23 mouse cellular contexts compared by ENCODE assay signal in the genomic region with DNA sequence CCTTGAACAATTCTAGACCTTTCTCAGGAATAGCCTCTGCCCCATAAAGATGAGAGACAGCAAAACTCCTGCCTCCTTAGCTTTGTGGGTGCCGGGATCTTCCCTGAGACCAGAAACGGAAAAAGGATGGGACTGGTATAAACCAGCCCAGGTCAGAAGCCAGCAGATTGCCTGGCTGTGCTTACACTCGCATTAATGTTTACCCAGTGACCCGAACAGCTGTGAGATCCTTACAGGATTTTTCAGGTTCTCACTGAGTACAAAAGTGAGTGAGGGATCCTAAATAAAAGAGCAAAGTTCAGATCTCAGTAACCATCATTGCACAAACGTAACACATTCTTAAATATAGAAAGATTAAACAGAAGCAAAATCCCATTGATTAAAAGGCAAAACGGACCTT. TPM values are rescaled to one million over a fixed set of nuclear protein-coding genes. Genes with fewer than 3 reads are reported as not detected.
A peak's percentile ranks its signal among the peaks of the same experiment; 100 is the strongest.
DNase-seq lines count a peak whose midpoint lies in the region; ATAC-seq and TF ChIP-seq lines count a peak whose summit lies in the region.
"Had no signal": no experiment of that assay in that cellular context is flagged by ENCODE, and none has a peak within 500 bp of the region (broad histone marks: within the 10 kb centered on the region; RNA-seq: fewer than 3 reads in every experiment).

No protein-coding gene starts in this region.

- H3K79me2 ChIP-seq in liver, adult 2 months (ENCODE audit: control insufficient read depth, insufficient read depth, low read length): no peaks in the 10 kb centered on the region

- TF ChIP-seq POLR2A in liver, adult 2 months (IDR thresholded peaks at IDR 0.05; ENCODE audit: extremely low read depth, insufficient read depth, low read length): no peak

- no peak for ATAC-seq in liver, embryonic 11.5 days (replicated peaks; ENCODE audit: low FRiP score)
- ATAC-seq in kidney, postnatal 0 days (replicated peaks; ENCODE audit: low FRiP score, low read depth): peak; percentile 85
- no peak for ATAC-seq in forebrain, embryonic 11.5 days (replicated peaks; ENCODE audit: low FRiP score)
- ATAC-seq: activated CD4-positive, CD25-positive, alpha-beta regulatory T cell, adult 4 months; forebrain, embryonic 14.5 days; Patski had no signal

- TF ChIP-seq CTCF in liver, adult 2 months (IDR thresholded peaks at IDR 0.05; ENCODE audit: low read depth, low read length): no peak
- no peak for TF ChIP-seq CTCF in kidney, postnatal 0 days (IDR thresholded peaks at IDR 0.05; ENCODE audit: low read depth)

- H3K36me3 ChIP-seq in liver, adult 2 months (ENCODE audit: control insufficient read depth, insufficient read depth, low read length): no peaks in the 10 kb centered on the region
- no peaks in the 10 kb centered on the region for H3K36me3 ChIP-seq in liver, embryonic 11.5 days (ENCODE audit: control insufficient read depth, insufficient read depth, low read length)
- no peaks in the 10 kb centered on the region for H3K36me3 ChIP-seq in kidney, postnatal 0 days (ENCODE audit: insufficient read depth, low read length)
- H3K36me3 ChIP-seq in forebrain, embryonic 11.5 days (ENCODE audit: control insufficient read depth, insufficient read depth, low read length): no peaks in the 10 kb centered on the region
- H3K36me3 ChIP-seq: embryonic facial prominence, embryonic 10.5 days; heart, embryonic 12.5 days; hindbrain, embryonic 15.5 days had no signal

- no peaks in the 10 kb centered on the region for H3K9me3 ChIP-seq in liver, embryonic 11.5 days (ENCODE audit: control insufficient read depth, low read length)
- no peaks in the 10 kb centered on the region for H3K9me3 ChIP-seq in kidney, postnatal 0 days (replicated peaks; ENCODE audit: low read length)
- no peaks in the 10 kb centered on the region for H3K9me3 ChIP-seq in forebrain, embryonic 11.5 days (ENCODE audit: control insufficient read depth, low read length)
- H3K9me3 ChIP-seq: embryonic facial prominence, embryonic 10.5 days; heart, embryonic 12.5 days; hindbrain, embryonic 15.5 days had no signal

- H3K4me3 ChIP-seq in liver, adult 2 months (ENCODE audit: insufficient read depth, low read depth, low read length): no peak overlapping the region
- no peak overlapping the region for H3K4me3 ChIP-seq in liver, embryonic 11.5 days (ENCODE audit: low read depth, low read length)
- H3K4me3 ChIP-seq in kidney, postnatal 0 days (replicated peaks; ENCODE audit: low read depth, low read length): no peak overlapping the region
- H3K4me3 ChIP-seq in forebrain, embryonic 11.5 days (ENCODE audit: low read depth, low read length): no peak overlapping the region
- H3K4me3 ChIP-seq: embryonic facial prominence, embryonic 10.5 days; heart, adult 2 months; heart, embryonic 12.5 days; hindbrain, embryonic 15.5 days had no signal

- no peaks in the 10 kb centered on the region for H3K27me3 ChIP-seq in liver, adult 2 months (ENCODE audit: control insufficient read depth, insufficient read depth, low read length)
- H3K27me3 ChIP-seq in liver, embryonic 11.5 days (replicated peaks; ENCODE audit: control insufficient read depth, insufficient read depth, low read length): no peaks in the 10 kb centered on the region
- H3K27me3 ChIP-seq in kidney, postnatal 0 days (ENCODE audit: insufficient read depth, low read length): no peaks in the 10 kb centered on the region
- no peaks in the 10 kb centered on the region for H3K27me3 ChIP-seq in forebrain, embryonic 11.5 days (ENCODE audit: control insufficient read depth, insufficient read depth, low read length)
- H3K27me3 ChIP-seq: CH12.LX; heart, embryonic 12.5 days; hindbrain, embryonic 15.5 days had no signal

- peaks cover 7% of the 10 kb centered on the region for H3K4me1 ChIP-seq in liver, adult 2 months (ENCODE audit: control insufficient read depth, insufficient read depth, low read length)
- H3K4me1 ChIP-seq in liver, embryonic 11.5 days (replicated peaks; ENCODE audit: control insufficient read depth, insufficient read depth, low read length): no peaks in the 10 kb centered on the region
- H3K4me1 ChIP-seq in kidney, postnatal 0 days (replicated peaks; ENCODE audit: insufficient read depth, low read length): no peaks in the 10 kb centered on the region
- no peaks in the 10 kb centered on the region for H3K4me1 ChIP-seq in forebrain, embryonic 11.5 days (replicated peaks; ENCODE audit: control insufficient read depth, insufficient read depth, low read length)
- H3K4me1 ChIP-seq: heart, embryonic 12.5 days; hindbrain, embryonic 15.5 days had no signal

- no peak overlapping the region for H3K9ac ChIP-seq in liver, adult 2 months (ENCODE audit: low read depth, low read length)
- no peak overlapping the region for H3K9ac ChIP-seq in liver, embryonic 11.5 days (ENCODE audit: low read depth, low read length)
- H3K9ac ChIP-seq in kidney, postnatal 0 days (ENCODE audit: low read depth, low read length): no peak overlapping the region
- H3K9ac ChIP-seq in forebrain, embryonic 11.5 days (ENCODE audit: low read length): no peak overlapping the region
- H3K9ac ChIP-seq: heart, embryonic 12.5 days; hindbrain, embryonic 15.5 days had no signal

- no peak overlapping the region for H3K4me2 ChIP-seq in liver, embryonic 11.5 days
- H3K4me2 ChIP-seq in kidney, postnatal 0 days (ENCODE audit: low read length): no peak overlapping the region
- H3K4me2 ChIP-seq in forebrain, embryonic 11.5 days (ENCODE audit: low read depth, low read length, severe bottlenecking): no peak overlapping the region
- H3K4me2 ChIP-seq: heart, embryonic 12.5 days; hindbrain, embryonic 15.5 days had no signal

- peak; percentile 57 for DNase-seq in liver, adult 2 months (ENCODE audit: extremely low read depth, low read depth, low spot score)
- DNase-seq in liver, embryonic 11.5 days (ENCODE audit: low spot score): no peak
- DNase-seq in kidney, adult 8-10 months: peak; percentile 54 to 73
- no peak for DNase-seq in kidney, postnatal 0 days (ENCODE audit: low spot score)
- DNase-seq in kidney, postnatal 36 days: peak; percentile 60 to 84
- DNase-seq in lung, postnatal 14 days: no peak
- DNase-seq in frontal cortex, postnatal 25 days (ENCODE audit: low spot score in 2 of 2): no peak
- no peak for DNase-seq in forebrain, embryonic 11.5 days (ENCODE audit: low spot score)
- DNase-seq: adrenal gland, postnatal 14 days; cerebellum, adult 11-12 months; cerebellum, adult 9-11 months; gastrocnemius, postnatal 10 days; heart, adult 2 months; heart, postnatal 36 days had no signal

- WGBS in liver, adult 2 months: 15% methylated on average over 6 of the region's 6 CpGs
- WGBS in liver, embryonic 11.5 days: 52% methylated on average over 6 of the region's 6 CpGs
- 52% methylated on average over 6 of the region's 6 CpGs for WGBS in kidney, postnatal 0 days
- 78% methylated on average over 6 of the region's 6 CpGs for WGBS in forebrain, embryonic 11.5 days

- no peak overlapping the region for H3K27ac ChIP-seq in liver, adult 2 months (replicated peaks; ENCODE audit: insufficient read depth, low read depth, low read length)
- no peak overlapping the region for H3K27ac ChIP-seq in liver, embryonic 11.5 days (ENCODE audit: low read depth, low read length)
- 0 out of 2 replicates have a peak overlapping the region, but pooled peaks have one; percentile 39 for H3K27ac ChIP-seq in kidney, postnatal 0 days
- no peak overlapping the region for H3K27ac ChIP-seq in forebrain, embryonic 11.5 days (ENCODE audit: low read depth, low read length)
- H3K27ac ChIP-seq: embryonic facial prominence, embryonic 10.5 days; heart, adult 2 months; hindbrain, embryonic 15.5 days had no signal

RNA-seq across cellular contexts. Expression of gene Dkk1, which starts 32.7 kb away (rescaled TPM):
- not detected in 2 replicates for total RNA-seq in liver, adult 2 months (2014; rRNA removed)
- polyA plus RNA-seq in liver, adult 2 months (2012; rRNA removed): not detected in 2 replicates
- 9.9 and 10.2 TPM in 2 replicates for polyA plus RNA-seq in liver, embryonic 11.5 days (2014; fragmentation: Nextera tagmentation; extraction: Ambion mirVana)
- 25.7 and 26.9 TPM in 2 replicates for polyA plus RNA-seq in kidney, postnatal 0 days (2015; fragmentation: Nextera tagmentation; extraction: Ambion mirVana)
- 2.7 and 2.9 TPM in 2 replicates for polyA plus RNA-seq in forebrain, embryonic 11.5 days (2014; fragmentation: Nextera tagmentation; extraction: Ambion mirVana)
- total RNA-seq: adrenal gland, adult 18-20 months; CH12.LX; gastrocnemius, postnatal 4 days; heart, adult 2 months; heart, postnatal 36 days had no signal
- polyA plus RNA-seq: activated CD4-positive, CD25-positive, alpha-beta regulatory T cell, adult 4 months; heart, adult 2 months; Patski had no signal

Comparison
In these comparisons a context has a peak if more than half of its experiments do, and no peak if none do; other contexts are left out.
1. DNase-seq: peak in liver, adult 2 months (single experiment), kidney, adult 8-10 months (2 of 2) and kidney, postnatal 36 days (2 of 2); none in liver, embryonic 11.5 days (single experiment), kidney, postnatal 0 days (single experiment), lung, postnatal 14 days (single experiment), frontal cortex, postnatal 25 days (0 of 2) and forebrain, embryonic 11.5 days (single experiment).